Mouse (Mus musculus) liver, embryonic 14.5 days (tissue): ENCODE data around the gene Dstyk.

Experiments used
- CTCF ChIP-seq: IDR thresholded peaks from 2 replicates; pipeline ENCODE4 v1.5.1; 2016; ENCODE audit warnings: antibody characterized with exemption, low read depth, control low read depth
- EP300 ChIP-seq: IDR thresholded peaks from 2 replicates; pipeline ENCODE4 v1.6.1; 2016; ENCODE audit warnings: antibody characterized with exemption, low read depth

DNA sequence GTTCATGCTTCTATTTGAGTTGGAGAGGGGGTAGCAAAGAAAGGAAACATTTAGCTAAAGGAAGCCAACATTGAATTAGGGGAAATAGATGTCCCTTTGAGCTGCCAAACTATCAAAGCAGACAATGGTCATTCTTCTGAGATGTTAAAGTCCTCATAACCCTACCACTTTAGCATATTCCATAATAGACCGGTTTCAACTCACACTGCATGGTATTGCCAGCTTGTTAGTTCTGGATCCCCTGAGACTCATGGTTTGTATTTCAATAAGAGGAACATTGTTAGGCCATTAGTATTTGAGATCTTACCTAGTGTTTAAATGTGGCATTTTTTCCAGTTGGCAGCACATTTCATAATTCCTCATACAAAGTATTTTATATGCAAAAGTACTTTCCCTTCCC, 19.6 kb downstream of the Dstyk start:
- TF ChIP-seq CTCF: no peak
- no peak for TF ChIP-seq EP300
